Mouse (Mus musculus) C2C12 (cell line): Measurements from ENCODE around the gene Stx6.

ENCODE experiments used
- CTCF ChIP-seq: IDR thresholded peaks from one replicate; pipeline ENCODE4 v1.5.1; 2011; ENCODE audit not compliant: control insufficient read depth, insufficient read depth, insufficient read length
- MAX ChIP-seq: IDR thresholded peaks from one replicate; pipeline ENCODE4 v1.6.1; 2011; ENCODE audit warnings: mild to moderate bottlenecking, control low read depth
- MYOG ChIP-seq: IDR thresholded peaks from one replicate; pipeline ENCODE4 v1.6.1; 2011; ENCODE audit not compliant: control insufficient read depth, insufficient read length; ENCODE audit errors: extremely low read depth
- USF1 ChIP-seq: IDR thresholded peaks from one replicate; pipeline ENCODE4 v1.6.1; 2011; ENCODE audit warnings: low read depth, mild to moderate bottlenecking, control low read depth, moderate library complexity

DNA sequence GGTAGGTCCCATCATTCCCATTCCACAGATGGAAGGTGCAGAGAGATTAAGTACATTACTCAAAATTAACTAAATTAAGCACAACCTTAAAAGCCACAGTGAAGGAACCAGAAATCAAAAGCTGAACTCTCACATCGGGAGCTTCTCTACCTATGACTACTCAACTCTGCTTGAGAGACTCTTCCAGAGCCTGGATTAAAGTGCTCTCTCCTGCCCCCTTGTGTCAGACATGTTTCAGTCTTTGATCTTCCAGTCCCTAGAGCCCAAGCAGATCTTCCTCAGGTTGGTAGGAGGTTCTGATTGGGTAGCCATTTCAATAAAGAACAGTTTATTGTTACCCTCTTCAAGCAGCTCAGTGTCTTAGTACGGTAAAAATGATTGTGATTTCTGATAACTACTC lies 18.4 kb upstream of the Stx6 start:
- TF ChIP-seq CTCF (peak; percentile 3), USF1 (no peak), MAX (no peak), MYOG (no peak)
